Mouse (Mus musculus) bone marrow macrophage, adult 2 months (primary cell): ENCODE measurements around the gene Ctse. TPM values are rescaled to one million over a fixed set of nuclear protein-coding genes. Genes with fewer than 3 reads are reported as not detected.
A peak's percentile ranks its signal among the peaks of the same experiment; 100 is the strongest.

Experiments
- H3K27ac ChIP-seq: 2 replicates; pipeline ENCODE4 v1.5.1; 2012; ENCODE audit warnings: low read depth, low read length; ENCODE audit not compliant: insufficient read depth
- H3K4me1 ChIP-seq: 2 replicates; pipeline ENCODE4 v1.6.1; 2012; ENCODE audit warnings: low read length; ENCODE audit not compliant: control insufficient read depth, insufficient read depth
- H3K4me3 ChIP-seq: 2 replicates; pipeline ENCODE4 v1.5.1; 2012; ENCODE audit warnings: mild to moderate bottlenecking, low read length, moderate library complexity; ENCODE audit not compliant: insufficient read depth
- CTCF ChIP-seq: IDR thresholded peaks from 2 replicates; pipeline ENCODE4 v1.5.1; 2012; ENCODE audit warnings: low read depth, mild to moderate bottlenecking, low read length, moderate library complexity
- POLR2A ChIP-seq: IDR thresholded peaks from 2 replicates; pipeline ENCODE4 v1.6.1; 2012; ENCODE audit warnings: mild to moderate bottlenecking, low read depth, low read length, borderline replicate concordance
- polyA plus RNA-seq: library from polyadenylated mRNA; stranded (reverse); fragments of >200 nt; gene quantifications from 2 replicates; pipeline ENCODE4 v1.2.4, GENCODE M21; 2012; ENCODE audit not compliant: missing spikeins, insufficient read depth, insufficient read length

Ctse gene
- polyA plus RNA-seq, 1 experiment: 1.7 TPM

DNA sequence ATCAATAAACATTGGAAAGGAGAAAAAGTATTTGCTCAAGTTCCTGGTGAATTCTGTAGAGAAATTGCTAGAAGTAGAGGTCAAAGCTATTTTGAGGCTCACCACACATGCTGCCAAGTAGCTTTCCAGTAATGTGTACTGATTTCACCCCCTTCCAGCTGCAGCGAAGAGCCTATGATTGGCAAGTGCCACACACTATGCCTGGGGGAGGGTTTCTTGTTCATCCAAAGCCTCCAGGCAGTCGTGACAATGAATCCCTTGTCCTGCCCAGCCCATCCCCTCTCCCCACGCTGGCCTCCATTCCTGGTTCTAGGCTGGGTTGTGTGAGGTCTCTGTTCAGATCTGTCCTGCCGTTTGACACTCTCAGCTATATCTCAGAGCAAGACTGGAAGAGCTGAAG lies 58.2 kb downstream of the Ctse start:
- H3K4me3 ChIP-seq: no peak overlapping the region
- peaks cover 40% of the 10 kb centered on the region for H3K4me1 ChIP-seq
- H3K27ac ChIP-seq: no peak overlapping the region
- TF ChIP-seq POLR2A (no peak), CTCF (no peak)

- Histone ChIP-seq H3K27ac (no peak overlapping the region), H3K4me1 (peaks cover 42% of the 10 kb centered on the region), H3K4me3 (no peak overlapping the region)
- no peak for TF ChIP-seq POLR2A
- TF ChIP-seq CTCF: no peak
Measured at GRCm38 (mm10) chr1:131698770-131699169, 60.7 kb downstream of the Ctse start.

DNA sequence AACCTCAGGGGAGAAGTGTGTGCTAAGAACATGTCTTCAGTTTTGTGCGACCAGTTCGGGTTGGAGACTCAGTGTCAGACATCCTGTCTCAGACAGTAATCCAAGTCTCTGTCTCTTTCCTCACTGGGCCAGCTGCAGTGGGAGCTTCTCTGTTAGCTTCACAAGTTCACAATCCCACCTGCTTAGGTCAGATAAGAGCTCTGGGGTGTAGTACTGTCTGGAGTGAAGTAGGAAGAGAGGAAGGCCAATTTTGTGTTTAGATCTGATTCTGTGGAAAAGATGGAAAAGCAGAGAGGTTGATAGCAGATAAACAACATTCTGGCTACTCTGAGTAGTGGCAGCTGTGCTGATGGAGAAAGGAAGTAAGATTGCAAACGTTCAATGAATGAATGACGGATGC lies 61.5 kb downstream of the Ctse start:
- Histone ChIP-seq H3K27ac (no peak overlapping the region; the same call in 1 of the 2 replicates), H3K4me3 (no peak overlapping the region), H3K4me1 (peaks cover 51% of the 10 kb centered on the region)
- TF ChIP-seq CTCF: no peak
- TF ChIP-seq POLR2A: no peak

GRCm38 (mm10) chr1:131700447-131700846 lies 62.3 kb downstream of the Ctse start:
- Histone ChIP-seq H3K27ac (peak overlapping the region; percentile 66), H3K4me1 (peaks cover 52% of the 10 kb centered on the region), H3K4me3 (no peak overlapping the region)
- no peak for TF ChIP-seq CTCF
- TF ChIP-seq POLR2A: no peak

GRCm38 (mm10) chr1:131701391-131701790 lies 63.3 kb downstream of the Ctse start:
- Histone ChIP-seq H3K27ac (peak overlapping the region; percentile 73; the same call in 1 of the 2 replicates), H3K4me1 (peaks cover 50% of the 10 kb centered on the region), H3K4me3 (no peak overlapping the region)
- TF ChIP-seq CTCF (peak; percentile 40; the same call in 1 of the 2 replicates), POLR2A (no peak)

DNA sequence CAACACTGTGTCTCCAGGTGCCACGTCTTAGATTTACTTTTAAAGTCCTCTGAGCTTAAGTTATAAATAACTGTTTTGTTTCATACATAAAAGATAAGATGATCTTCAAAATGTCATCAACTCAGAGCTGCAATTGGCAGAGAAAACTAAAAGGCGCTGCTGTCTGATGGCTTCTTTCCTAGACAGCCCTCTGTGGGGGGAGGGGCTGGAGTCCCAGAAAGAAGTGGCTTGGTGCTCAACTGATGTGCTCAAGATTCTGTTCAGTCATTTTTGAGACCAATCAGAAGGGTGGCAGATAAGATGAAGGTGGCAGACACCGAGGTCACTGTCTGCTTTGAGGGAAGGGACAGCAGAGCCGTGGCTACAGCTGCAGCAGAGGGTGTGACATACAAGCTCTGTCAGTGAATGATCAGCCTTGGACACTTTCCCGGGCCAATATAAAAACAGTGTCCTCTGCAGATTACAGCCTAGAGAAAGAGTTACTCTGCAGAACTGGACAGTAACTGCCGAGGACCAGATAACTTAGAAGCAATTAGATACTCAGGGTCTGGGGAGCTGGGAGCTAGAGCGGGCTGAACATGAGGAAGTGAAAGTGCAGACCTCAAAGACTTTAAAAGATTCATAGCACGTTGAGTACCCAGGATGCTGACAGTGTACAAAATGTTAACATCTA lies 64.1 kb downstream of the Ctse start:
- Histone ChIP-seq H3K27ac (peak overlapping the region; percentile 73), H3K4me1 (peaks cover 50% of the 10 kb centered on the region), H3K4me3 (no peak overlapping the region)
- no peak for TF ChIP-seq POLR2A
- TF ChIP-seq CTCF: no peak

- Histone ChIP-seq H3K4me1 (peaks cover 49% of the 10 kb centered on the region), H3K27ac (peak overlapping the region; percentile 87), H3K4me3 (no peak overlapping the region)
- TF ChIP-seq POLR2A: no peak
- no peak for TF ChIP-seq CTCF
Measured at GRCm38 (mm10) chr1:131703482-131703881, 65.4 kb downstream of the Ctse start.

DNA sequence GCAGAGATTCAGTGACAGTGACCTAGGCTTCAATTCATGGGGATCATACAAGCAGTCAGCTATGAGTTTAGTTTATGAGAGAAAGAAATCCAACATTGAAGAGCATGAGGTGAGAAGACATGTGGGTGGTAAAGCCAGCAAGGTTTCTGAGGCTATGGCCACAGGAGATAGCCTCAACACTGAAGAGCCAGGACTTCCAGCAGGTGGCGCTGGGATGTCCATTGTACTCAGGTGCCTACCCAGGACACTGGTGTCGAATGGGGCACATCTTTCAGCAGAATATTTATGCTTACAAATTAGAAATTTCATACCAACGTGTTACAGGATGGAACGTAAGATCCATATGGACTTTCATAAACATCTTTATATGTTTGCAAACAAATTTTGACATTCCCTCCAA lies 70.2 kb downstream of the Ctse start:
- Histone ChIP-seq H3K27ac (no peak overlapping the region), H3K4me1 (peaks cover 14% of the 10 kb centered on the region), H3K4me3 (no peak overlapping the region)
- TF ChIP-seq POLR2A (no peak), CTCF (0 out of 2 replicates have a peak, but pooled peaks have one; percentile 12)

GRCm38 (mm10) chr1:131711518-131711917 lies 73.4 kb downstream of the Ctse start:
- Histone ChIP-seq H3K4me1 (no peaks in the 10 kb centered on the region), H3K4me3 (no peak overlapping the region), H3K27ac (no peak overlapping the region)
- no peak for TF ChIP-seq POLR2A
- TF ChIP-seq CTCF: no peak

DNA sequence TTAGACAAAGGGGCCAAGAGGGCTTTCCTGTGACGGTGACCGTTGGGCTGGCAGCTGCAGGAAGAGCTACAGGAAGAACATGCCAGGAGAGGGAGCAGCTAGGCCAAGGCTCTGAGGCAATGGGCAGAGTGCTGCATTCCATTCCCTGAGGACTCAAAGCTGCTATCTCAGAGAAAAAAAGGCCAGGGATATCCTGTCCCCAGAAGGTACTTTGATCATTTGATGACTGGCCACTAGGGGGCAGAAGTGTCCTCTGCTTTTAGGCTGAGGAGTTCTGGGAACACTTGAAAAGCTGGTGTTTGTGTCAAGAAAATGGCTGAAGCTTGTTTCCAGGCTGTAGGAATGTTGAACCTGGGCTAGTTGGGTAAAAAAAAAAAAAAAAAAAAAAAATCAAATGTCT lies 74.3 kb downstream of the Ctse start:
- Histone ChIP-seq H3K4me3 (no peak overlapping the region), H3K27ac (no peak overlapping the region), H3K4me1 (no peaks in the 10 kb centered on the region)
- TF ChIP-seq POLR2A (no peak), CTCF (0 out of 2 replicates have a peak, but pooled peaks have one; percentile 20)
